Mouse (Mus musculus): ENCODE data around the gene Ccl6.

GRCm38 (mm10) chr11:83598991-83599390 lies 6.1 kb upstream of the Ccl6 start:
- TF ChIP-seq EP300 (IDR thresholded peaks at IDR 0.05; ENCODE audit: low read depth) (no peak), CTCF (IDR thresholded peaks at IDR 0.05; ENCODE audit: low read depth) (no peak)

All from heart, postnatal 0 days (tissue).